Mouse (Mus musculus): ENCODE results near the gene Tap1.
"Not testable (repeated sequence)": the region's sequence is repeated elsewhere in the genome, so short reads cannot be mapped to it uniquely, and the experiment has no call there.

Tap1 gene

GRCm38 (mm10) chr17:34204303-34205010 lies 17.1 kb downstream of the Tap1 start:
- peak; percentile 79 to 87 for DNase-seq (ENCODE audit: low spot score in 2 of 2)

GRCm38 (mm10) chr17:34205021-34205745 lies 17.8 kb downstream of the Tap1 start:
- no peak for DNase-seq (ENCODE audit: low spot score in 2 of 2)

- no peak for DNase-seq (ENCODE audit: low spot score in 2 of 2)
Measured at GRCm38 (mm10) chr17:34205746-34206176, 18.4 kb downstream of the Tap1 start.

GRCm38 (mm10) chr17:34206731-34207130 lies 19.4 kb downstream of the Tap1 start:
- DNase-seq (ENCODE audit: low spot score in 2 of 2): no peak

- DNase-seq (ENCODE audit: low spot score in 2 of 2): no peak
Measured at GRCm38 (mm10) chr17:34207456-34207855, 20.1 kb downstream of the Tap1 start.

- no peak for DNase-seq (ENCODE audit: low spot score in 2 of 2)
Measured at GRCm38 (mm10) chr17:34207866-34208265, 20.5 kb downstream of the Tap1 start.

- DNase-seq (ENCODE audit: low spot score in 2 of 2): no peak
Measured at GRCm38 (mm10) chr17:34208421-34208820, 21.1 kb downstream of the Tap1 start.

- no peak for DNase-seq (ENCODE audit: low spot score in 2 of 2)
Measured at GRCm38 (mm10) chr17:34209680-34210079, 22.3 kb downstream of the Tap1 start.

- DNase-seq (ENCODE audit: low spot score in 2 of 2): no peak
Measured at GRCm38 (mm10) chr17:34210599-34210998, 23.2 kb downstream of the Tap1 start.

GRCm38 (mm10) chr17:34211746-34212365 lies 24.5 kb downstream of the Tap1 start:
- DNase-seq (ENCODE audit: low spot score in 2 of 2): no peak

GRCm38 (mm10) chr17:34213936-34214335 lies 26.6 kb downstream of the Tap1 start:
- DNase-seq (ENCODE audit: low spot score in 2 of 2): no peak

GRCm38 (mm10) chr17:34215176-34215575 lies 27.8 kb downstream of the Tap1 start:
- DNase-seq (ENCODE audit: low spot score in 2 of 2): no peak

- no peak for DNase-seq (ENCODE audit: low spot score in 2 of 2)
Measured at GRCm38 (mm10) chr17:34217216-34217928, 30.0 kb downstream of the Tap1 start.

GRCm38 (mm10) chr17:34217986-34218385 lies 30.6 kb downstream of the Tap1 start:
- DNase-seq (ENCODE audit: low spot score in 2 of 2): no peak

- DNase-seq (ENCODE audit: low spot score in 2 of 2): no peak
Measured at GRCm38 (mm10) chr17:34218675-34219074, 31.3 kb downstream of the Tap1 start.

GRCm38 (mm10) chr17:34219096-34219495 lies 31.7 kb downstream of the Tap1 start:
- peak in 1 of 2 experiments; percentile 68 for DNase-seq (ENCODE audit: low spot score in 2 of 2)

GRCm38 (mm10) chr17:34219801-34220200 lies 32.4 kb downstream of the Tap1 start:
- not testable (repeated sequence) for DNase-seq (ENCODE audit: low spot score in 2 of 2)

GRCm38 (mm10) chr17:34220401-34220800 lies 33.0 kb downstream of the Tap1 start:
- not testable (repeated sequence) for DNase-seq (ENCODE audit: low spot score in 2 of 2)

- DNase-seq (ENCODE audit: low spot score in 2 of 2): no peak
Measured at GRCm38 (mm10) chr17:34224816-34225215, 37.5 kb downstream of the Tap1 start.

- DNase-seq (ENCODE audit: low spot score in 2 of 2): peak in 1 of 2 experiments; percentile 1
Measured at GRCm38 (mm10) chr17:34225426-34225825, 38.1 kb downstream of the Tap1 start.

- not testable (repeated sequence) for DNase-seq (ENCODE audit: low spot score in 2 of 2)
Measured at GRCm38 (mm10) chr17:34225911-34226310, 38.6 kb downstream of the Tap1 start.

- DNase-seq (ENCODE audit: low spot score in 2 of 2): not testable (repeated sequence)
Measured at GRCm38 (mm10) chr17:34230971-34231370, 43.6 kb downstream of the Tap1 start.
